Comparison of ENCODE assay signal across 21 mouse cellular contexts in the genomic region with DNA sequence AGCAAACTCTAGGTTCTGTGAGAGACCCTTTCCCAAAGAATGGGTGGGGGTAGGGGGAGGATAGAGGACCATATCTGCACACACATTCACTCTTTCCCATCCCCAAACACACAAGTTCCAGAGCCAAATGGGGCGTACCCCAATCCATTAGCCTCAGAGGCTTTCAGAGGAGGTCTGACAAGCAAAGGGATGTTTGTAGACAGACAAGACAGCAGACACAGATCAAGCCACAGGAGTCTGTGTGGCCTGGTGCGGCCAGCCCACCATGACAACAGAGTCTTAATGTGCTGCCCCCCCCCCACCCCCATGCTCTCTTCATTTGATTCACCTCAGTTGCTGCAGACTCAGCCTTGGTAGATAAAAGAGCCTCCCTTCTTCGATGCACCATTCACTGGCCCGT. TPM values are rescaled to one million over a fixed set of nuclear protein-coding genes. Genes with fewer than 3 reads are reported as not detected.
DNase-seq lines count a peak whose midpoint lies in the region; ATAC-seq and TF ChIP-seq lines count a peak whose summit lies in the region.
"Had no signal": no experiment of that assay in that cellular context is flagged by ENCODE, and none has a peak within 500 bp of the region (broad histone marks: within the 10 kb centered on the region; RNA-seq: fewer than 3 reads in every experiment).

No protein-coding gene starts in this region.

- H3K4me2 ChIP-seq in kidney, embryonic 15.5 days, result no peak overlapping the region
- no peak overlapping the region for H3K4me2 ChIP-seq in hindbrain, embryonic 12.5 days (replicated peaks)
- no peak overlapping the region for H3K4me2 ChIP-seq in hindbrain, embryonic 15.5 days
- no peak overlapping the region for H3K4me2 ChIP-seq in neural tube, embryonic 14.5 days (ENCODE audit: low read depth, low read length)
- H3K4me2 ChIP-seq: embryonic facial prominence, embryonic 13.5 days; heart, embryonic 11.5 days; intestine, embryonic 15.5 days had no signal

- no peak for DNase-seq in kidney, adult 2 months
- DNase-seq in cerebellum, adult 18-20 months, result no peak
- DNase-seq: adrenal gland, postnatal 14 days; cerebellum, adult 11-12 months; cerebellum, adult 9-11 months; cerebellum, postnatal 36 days; gastrocnemius, postnatal 10 days; heart, adult 2 months had no signal

- no peaks in the 10 kb centered on the region for H3K36me3 ChIP-seq in kidney, embryonic 15.5 days
- H3K36me3 ChIP-seq in kidney, adult 2 months (ENCODE audit: control insufficient read depth, insufficient read depth, low read length), result no peaks in the 10 kb centered on the region
- no peaks in the 10 kb centered on the region for H3K36me3 ChIP-seq in hindbrain, embryonic 12.5 days
- H3K36me3 ChIP-seq in hindbrain, embryonic 15.5 days, result no peaks in the 10 kb centered on the region
- H3K36me3 ChIP-seq in neural tube, embryonic 14.5 days (ENCODE audit: control insufficient read depth, insufficient read depth, low read length), result no peaks in the 10 kb centered on the region
- H3K36me3 ChIP-seq: embryonic facial prominence, embryonic 13.5 days; intestine, embryonic 15.5 days had no signal

- H3K9me3 ChIP-seq in kidney, embryonic 15.5 days (replicated peaks), result no peaks in the 10 kb centered on the region
- no peaks in the 10 kb centered on the region for H3K9me3 ChIP-seq in hindbrain, embryonic 12.5 days (replicated peaks)
- no peaks in the 10 kb centered on the region for H3K9me3 ChIP-seq in hindbrain, embryonic 15.5 days
- no peaks in the 10 kb centered on the region for H3K9me3 ChIP-seq in neural tube, embryonic 14.5 days (ENCODE audit: control insufficient read depth, low read length)
- H3K9me3 ChIP-seq: embryonic facial prominence, embryonic 13.5 days; intestine, embryonic 15.5 days had no signal

- no peaks in the 10 kb centered on the region for H3K27me3 ChIP-seq in kidney, embryonic 15.5 days
- no peaks in the 10 kb centered on the region for H3K27me3 ChIP-seq in kidney, adult 2 months (replicated peaks; ENCODE audit: control insufficient read depth, insufficient read depth, low read length)
- no peaks in the 10 kb centered on the region for H3K27me3 ChIP-seq in hindbrain, embryonic 12.5 days
- no peaks in the 10 kb centered on the region for H3K27me3 ChIP-seq in hindbrain, embryonic 15.5 days
- H3K27me3 ChIP-seq in neural tube, embryonic 14.5 days (ENCODE audit: control insufficient read depth, insufficient read depth, low read length), result no peaks in the 10 kb centered on the region
- H3K27me3 ChIP-seq: CH12.LX; embryonic facial prominence, embryonic 13.5 days; intestine, embryonic 15.5 days; Patski had no signal

- no peak overlapping the region for H3K9ac ChIP-seq in kidney, embryonic 15.5 days
- H3K9ac ChIP-seq in hindbrain, embryonic 12.5 days, result no peak overlapping the region
- no peak overlapping the region for H3K9ac ChIP-seq in hindbrain, embryonic 15.5 days
- no peak overlapping the region for H3K9ac ChIP-seq in neural tube, embryonic 14.5 days (replicated peaks; ENCODE audit: low read depth, low read length)
- H3K9ac ChIP-seq: embryonic facial prominence, embryonic 13.5 days; intestine, embryonic 15.5 days had no signal

- TF ChIP-seq POLR2A in kidney, adult 2 months (IDR thresholded peaks at IDR 0.05; ENCODE audit: low read depth, low read length), result no peak

- 60% methylated on average over 4 of the region's 4 CpGs for WGBS in kidney, embryonic 15.5 days
- 72% methylated on average over 4 of the region's 4 CpGs for WGBS in kidney, adult 2 months
- 36% methylated on average over 4 of the region's 4 CpGs for WGBS in hindbrain, embryonic 12.5 days
- 33% methylated on average over 4 of the region's 4 CpGs for WGBS in hindbrain, embryonic 15.5 days
- 31% methylated on average over 4 of the region's 4 CpGs for WGBS in neural tube, embryonic 14.5 days

- TF ChIP-seq CTCF in kidney, adult 2 months (conservative IDR thresholded peaks at IDR 0.05; ENCODE audit: insufficient read depth, insufficient read length, low read depth, low read length), result no peak

- peaks cover 19% of the 10 kb centered on the region for H3K4me1 ChIP-seq in kidney, embryonic 15.5 days
- peaks cover 4% of the 10 kb centered on the region; the same call in 1 of the 2 replicates for H3K4me1 ChIP-seq in kidney, adult 2 months (ENCODE audit: control insufficient read depth, insufficient read depth, low read length)
- H3K4me1 ChIP-seq in hindbrain, embryonic 12.5 days, result 0 out of 2 replicates have a peak, but pooled peaks cover 6% of the 10 kb centered on the region
- H3K4me1 ChIP-seq in hindbrain, embryonic 15.5 days (replicated peaks), result peaks cover 8% of the 10 kb centered on the region
- H3K4me1 ChIP-seq in neural tube, embryonic 14.5 days (ENCODE audit: control insufficient read depth, insufficient read depth, low read length), result peaks cover 11% of the 10 kb centered on the region
- H3K4me1 ChIP-seq: embryonic facial prominence, embryonic 13.5 days; intestine, embryonic 15.5 days had no signal

- no peak overlapping the region for H3K4me3 ChIP-seq in kidney, embryonic 15.5 days (replicated peaks)
- H3K4me3 ChIP-seq in kidney, adult 2 months (ENCODE audit: insufficient read depth, low read depth, low read length), result no peak overlapping the region
- H3K4me3 ChIP-seq in hindbrain, embryonic 12.5 days, result no peak overlapping the region
- H3K4me3 ChIP-seq in hindbrain, embryonic 15.5 days, result no peak overlapping the region
- no peak overlapping the region for H3K4me3 ChIP-seq in neural tube, embryonic 14.5 days (ENCODE audit: low read depth, low read length)
- H3K4me3 ChIP-seq: embryonic facial prominence, embryonic 13.5 days; heart, adult 2 months; intestine, embryonic 15.5 days had no signal

- H3K27ac ChIP-seq in kidney, embryonic 15.5 days, result no peak overlapping the region
- H3K27ac ChIP-seq in kidney, adult 2 months (ENCODE audit: insufficient read depth, low read depth, low read length), result no peak overlapping the region
- H3K27ac ChIP-seq in hindbrain, embryonic 12.5 days, result 0 out of 2 replicates have a peak overlapping the region, but pooled peaks have one; percentile 23
- no peak overlapping the region for H3K27ac ChIP-seq in hindbrain, embryonic 15.5 days (replicated peaks)
- no peak overlapping the region for H3K27ac ChIP-seq in neural tube, embryonic 14.5 days (ENCODE audit: low read depth, low read length)
- H3K27ac ChIP-seq: embryonic facial prominence, embryonic 13.5 days; heart, adult 2 months; intestine, embryonic 15.5 days had no signal

- 0 out of 2 replicates have a peak, but pooled peaks have one; percentile 27 for ATAC-seq in kidney, embryonic 15.5 days (replicated peaks; ENCODE audit: low FRiP score)
- peak; percentile 35; the same call in 1 of the 2 replicates for ATAC-seq in hindbrain, embryonic 12.5 days (ENCODE audit: low FRiP score)
- ATAC-seq in hindbrain, embryonic 15.5 days (ENCODE audit: low FRiP score, low read depth), result peak; percentile 42; the same call in 1 of the 2 replicates
- peak; percentile 57; the same call in 1 of the 2 replicates for ATAC-seq in neural tube, embryonic 14.5 days (ENCODE audit: low read depth)
- ATAC-seq in megakaryocyte-erythroid progenitor cell, adult 5-6 weeks (replicated peaks; ENCODE audit: low FRiP score, low TSS enrichment, poor library complexity, severe bottlenecking), result no peak
- ATAC-seq: activated CD4-positive, CD25-positive, alpha-beta regulatory T cell, adult 4 months; forebrain, embryonic 14.5 days; intestine, embryonic 15.5 days; Patski had no signal

RNA-seq across cellular contexts. Expression of a gene that starts 27.2 kb away (rescaled TPM):
- 6.8 and 6.9 TPM in 2 replicates for polyA plus RNA-seq in kidney, embryonic 15.5 days (2015; fragmentation: Nextera tagmentation; extraction: Ambion mirVana)
- 0.67 and 0.73 TPM in 2 replicates for polyA plus RNA-seq in kidney, adult 2 months (2012; rRNA removed)
- 20.6 and 21.7 TPM in 2 replicates for polyA plus RNA-seq in hindbrain, embryonic 12.5 days (2016; fragmentation: Nextera tagmentation; extraction: Ambion mirVana)
- polyA plus RNA-seq in hindbrain, embryonic 15.5 days (2015; fragmentation: Nextera tagmentation; extraction: Ambion mirVana), result 55.4 and 64.5 TPM in 2 replicates
- polyA plus RNA-seq in neural tube, embryonic 14.5 days (2014; fragmentation: Nextera tagmentation; extraction: Ambion mirVana), result 48.6 and 48.9 TPM in 2 replicates
- total RNA-seq in megakaryocyte-erythroid progenitor cell, adult 5-6 weeks (2014; fragmentation: Nextera tagmentation), result not detected in 2 replicates
- total RNA-seq in megakaryocyte-erythroid progenitor cell, adult 5-6 weeks (2017), result not detected in 2 replicates
- total RNA-seq: CH12.LX; heart, adult 2 months; heart, postnatal 25 days had no signal
- polyA plus RNA-seq: activated CD4-positive, CD25-positive, alpha-beta regulatory T cell, adult 4 months had no signal
